13 mouse cellular contexts compared by ENCODE assay signal in the genomic region with DNA sequence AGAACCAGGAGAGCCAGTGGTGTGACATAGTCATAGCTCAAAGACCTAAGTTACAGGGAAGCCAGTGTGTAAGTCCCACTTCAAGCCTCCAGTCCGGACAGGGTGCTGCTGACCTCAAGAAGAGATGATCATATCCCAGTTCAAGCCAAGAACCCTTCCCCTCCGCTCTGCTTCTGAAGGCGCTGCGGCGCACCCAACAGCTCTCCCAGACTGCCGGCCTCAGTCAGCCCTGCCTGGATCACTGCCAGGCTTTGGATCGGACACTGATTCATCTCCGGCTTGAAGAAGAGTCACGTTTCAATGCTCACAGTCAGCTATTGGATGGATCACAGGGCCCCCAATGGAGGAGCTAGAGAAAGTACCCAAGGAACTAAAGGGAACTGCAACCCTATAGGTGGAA.
A peak's percentile ranks its signal among the peaks of the same experiment; 100 is the strongest.
DNase-seq lines count a peak whose midpoint lies in the region; ATAC-seq lines count a peak whose summit lies in the region.
"Had no signal": no experiment of that assay in that cellular context is flagged by ENCODE, and none has a peak within 500 bp of the region (broad histone marks: within the 10 kb centered on the region; RNA-seq: fewer than 3 reads in every experiment).

No protein-coding gene starts in this region.

- H3K4me3 ChIP-seq in forebrain, embryonic 10.5 days = no peak overlapping the region
- H3K4me3 ChIP-seq: embryonic facial prominence, embryonic 15.5 days; intestine, embryonic 15.5 days; limb, embryonic 10.5 days; neural tube, embryonic 13.5 days had no signal

- no peak overlapping the region for H3K27ac ChIP-seq in forebrain, embryonic 10.5 days
- H3K27ac ChIP-seq: embryonic facial prominence, embryonic 15.5 days; intestine, embryonic 15.5 days; limb, embryonic 10.5 days had no signal

- no peaks in the 10 kb centered on the region for H3K27me3 ChIP-seq in forebrain, embryonic 10.5 days (ENCODE audit: poor library complexity, severe bottlenecking)
- H3K27me3 ChIP-seq: embryonic facial prominence, embryonic 15.5 days; intestine, embryonic 15.5 days; neural tube, embryonic 13.5 days had no signal

- H3K36me3 ChIP-seq in forebrain, embryonic 10.5 days (replicated peaks) = no peaks in the 10 kb centered on the region
- H3K36me3 ChIP-seq: embryonic facial prominence, embryonic 15.5 days; intestine, embryonic 15.5 days; limb, embryonic 10.5 days; neural tube, embryonic 13.5 days had no signal

- H3K4me1 ChIP-seq in forebrain, embryonic 10.5 days = no peaks in the 10 kb centered on the region
- H3K4me1 ChIP-seq: embryonic facial prominence, embryonic 15.5 days; intestine, embryonic 15.5 days; limb, embryonic 10.5 days had no signal

- ATAC-seq in erythroblast, adult 5-6 weeks (replicated peaks; ENCODE audit: low FRiP score, poor library complexity, severe bottlenecking) = no peak
- ATAC-seq: CD4-positive, CD25-positive, alpha-beta regulatory T cell, adult 4 months; intestine, embryonic 15.5 days had no signal

- 95% methylated on average over 9 of the region's 9 CpGs for WGBS in forebrain, embryonic 10.5 days

- peak; percentile 29 for DNase-seq in heart, postnatal 4 days
- DNase-seq in heart, adult 18-20 months = no peak
- peak; percentile 34 for DNase-seq in urinary bladder, postnatal 14 days (ENCODE audit: low spot score)
- DNase-seq in urinary bladder, adult 18-20 months (ENCODE audit: low spot score in 2 of 2) = no peak
- peak; percentile 66 for DNase-seq in cerebellum, adult 9-11 months
- peak; percentile 4 for DNase-seq in skeletal muscle tissue, adult 2 months (ENCODE audit: low read depth, low spot score)
- DNase-seq in forebrain, embryonic 10.5 days (ENCODE audit: extremely low spot score, low spot score) = no peak

- no peaks in the 10 kb centered on the region for H3K9me3 ChIP-seq in forebrain, embryonic 10.5 days
- H3K9me3 ChIP-seq: embryonic facial prominence, embryonic 15.5 days; intestine, embryonic 15.5 days; limb, embryonic 10.5 days; neural tube, embryonic 13.5 days had no signal

Comparison
In these comparisons a context has a peak if more than half of its experiments do, and no peak if none do; other contexts are left out.
1. DNase-seq: peak in heart, postnatal 4 days (single experiment), urinary bladder, postnatal 14 days (single experiment), cerebellum, adult 9-11 months (single experiment) and skeletal muscle tissue, adult 2 months (single experiment); none in heart, adult 18-20 months (0 of 2), urinary bladder, adult 18-20 months (0 of 2) and forebrain, embryonic 10.5 days (single experiment).